Mouse (Mus musculus): ENCODE results near the gene Carns1. TPM values are rescaled to one million over a fixed set of nuclear protein-coding genes. Genes with fewer than 3 reads are reported as not detected.
A peak's percentile ranks its signal among the peaks of the same experiment; 100 is the strongest.

The Carns1 gene
- polyA plus RNA-seq, 1 experiment, result 21.4 TPM

DNA sequence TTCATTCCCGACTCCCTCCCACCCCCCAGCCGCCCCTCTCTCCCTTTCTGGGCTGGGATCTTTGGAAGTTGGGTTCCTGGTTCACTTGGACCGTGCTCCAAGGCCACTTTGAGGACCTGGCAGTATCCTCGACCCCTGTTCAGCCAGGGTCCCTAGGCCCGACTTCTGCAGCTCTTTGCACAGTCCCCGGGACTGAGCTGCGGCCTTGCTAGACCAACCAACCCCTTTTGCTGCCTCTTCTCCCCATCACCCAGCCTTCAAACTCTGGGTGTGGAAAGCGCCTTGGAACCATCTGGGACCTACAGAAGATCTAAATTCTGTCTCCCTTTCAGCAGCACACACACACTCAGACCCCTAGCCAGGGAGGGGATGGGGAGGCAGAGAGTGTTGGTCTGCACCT is 26.5 kb downstream of the Carns1 start:
- H3K4me1 ChIP-seq (ENCODE audit: control insufficient read depth, insufficient read depth, low read length), result peaks cover 7% of the 10 kb centered on the region
- TF ChIP-seq POLR2A (IDR thresholded peaks at IDR 0.05; ENCODE audit: extremely low read depth, insufficient read depth, low read length) (no peak), CTCF (IDR thresholded peaks at IDR 0.05; ENCODE audit: extremely low read depth, insufficient read depth, low read length) (no peak)
- H3K4me3 ChIP-seq (ENCODE audit: insufficient read depth, low read length), result peak overlapping the region; percentile 83
- peak overlapping the region; percentile 69 for H3K27ac ChIP-seq (ENCODE audit: insufficient read depth, low read length)

DNA sequence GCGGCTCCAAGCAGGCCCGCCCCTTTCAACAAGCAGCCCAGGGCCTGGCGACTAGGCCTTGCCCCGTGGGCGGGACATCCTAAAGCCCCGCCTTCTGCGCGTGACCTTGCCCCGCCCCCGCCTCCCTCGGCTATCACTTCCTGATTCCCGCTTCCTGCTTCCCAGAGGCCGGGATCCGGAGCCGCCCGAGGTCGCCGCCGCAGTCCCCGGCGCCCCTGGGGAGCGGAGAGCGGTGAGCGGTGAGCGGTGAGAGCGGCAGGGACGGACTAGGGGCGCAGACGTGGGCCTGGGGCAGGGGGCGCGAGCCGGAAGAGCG is 26.8 kb downstream of the Carns1 start, which contains the start of gene Coro1b:
TSS of gene Coro1b (plus strand) at position 129 of the 316 bp plus-strand sequence.
- TF ChIP-seq CTCF (IDR thresholded peaks at IDR 0.05; ENCODE audit: extremely low read depth, insufficient read depth, low read length) (no peak), POLR2A (IDR thresholded peaks at IDR 0.05; ENCODE audit: extremely low read depth, insufficient read depth, low read length) (peak; percentile 64; the same call in 1 of the 2 replicates)
- H3K4me3 ChIP-seq (ENCODE audit: insufficient read depth, low read length), result peak within 1 kb of the TSS; percentile 83
- peaks cover 7% of the 10 kb centered on the region for H3K4me1 ChIP-seq (ENCODE audit: control insufficient read depth, insufficient read depth, low read length)
- peak within 1 kb of the TSS; percentile 69 for H3K27ac ChIP-seq (ENCODE audit: insufficient read depth, low read length)

DNA sequence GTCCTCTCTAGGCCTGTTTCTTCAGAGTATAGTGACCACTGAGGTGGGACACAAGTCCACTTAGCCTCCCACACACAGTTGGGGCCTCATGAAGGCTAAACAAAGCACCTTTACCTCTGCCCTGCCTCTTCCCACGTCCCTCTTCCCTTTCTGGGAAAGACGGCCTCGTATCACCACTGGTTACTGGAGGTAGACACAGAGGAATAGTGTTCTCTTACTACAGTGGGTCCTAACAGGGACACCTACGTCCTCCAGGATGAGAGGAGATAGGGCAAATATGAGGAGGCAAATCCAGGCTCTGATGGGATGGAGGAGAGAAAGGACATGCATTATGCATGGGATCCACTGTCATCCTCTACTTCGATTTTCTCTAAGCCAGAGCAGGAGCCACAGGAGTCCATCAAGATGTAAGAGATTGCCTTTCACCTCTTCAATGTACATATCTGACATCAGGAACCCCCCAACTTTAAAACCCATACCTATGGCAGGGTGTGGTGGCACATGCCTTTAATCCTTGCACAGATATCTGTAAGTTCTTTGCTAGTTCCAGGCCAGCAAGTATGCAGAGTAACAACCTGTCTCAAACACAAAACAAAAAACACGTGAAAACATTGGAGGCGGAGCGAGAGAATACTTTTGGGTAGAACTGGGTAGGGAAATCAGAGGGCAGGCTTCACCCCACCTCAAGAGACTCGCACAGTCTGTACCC is 27.3 kb downstream of the Carns1 start:
- TF ChIP-seq CTCF (IDR thresholded peaks at IDR 0.05; ENCODE audit: extremely low read depth, insufficient read depth, low read length) (no peak), POLR2A (IDR thresholded peaks at IDR 0.05; ENCODE audit: extremely low read depth, insufficient read depth, low read length) (no peak)
- peak overlapping the region; percentile 83 for H3K4me3 ChIP-seq (ENCODE audit: insufficient read depth, low read length)
- H3K27ac ChIP-seq (ENCODE audit: insufficient read depth, low read length), result 0 out of 2 replicates have a peak overlapping the region, but pooled peaks have one; percentile 44
- H3K4me1 ChIP-seq (ENCODE audit: control insufficient read depth, insufficient read depth, low read length), result peaks cover 7% of the 10 kb centered on the region

DNA sequence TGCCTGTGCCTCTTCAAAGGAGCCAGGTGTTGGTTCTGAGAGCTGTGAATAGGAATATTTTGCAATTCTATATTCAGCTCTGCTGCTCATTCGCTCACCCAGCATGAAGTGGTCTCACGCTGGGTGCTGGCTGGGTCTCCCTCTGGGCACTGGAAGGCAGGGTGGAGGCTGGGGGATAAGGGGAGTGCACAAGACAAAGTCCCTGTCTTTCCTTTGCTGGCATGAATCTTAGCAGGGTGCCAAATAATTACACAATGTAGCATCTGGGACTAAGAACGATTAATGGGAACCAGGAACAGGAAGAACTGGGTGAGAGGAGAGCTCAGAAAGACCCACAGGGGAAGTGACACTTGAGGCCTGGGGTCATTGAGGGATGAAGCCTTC is 28.3 kb downstream of the Carns1 start:
- H3K4me3 ChIP-seq (ENCODE audit: insufficient read depth, low read length), result no peak overlapping the region

DNA sequence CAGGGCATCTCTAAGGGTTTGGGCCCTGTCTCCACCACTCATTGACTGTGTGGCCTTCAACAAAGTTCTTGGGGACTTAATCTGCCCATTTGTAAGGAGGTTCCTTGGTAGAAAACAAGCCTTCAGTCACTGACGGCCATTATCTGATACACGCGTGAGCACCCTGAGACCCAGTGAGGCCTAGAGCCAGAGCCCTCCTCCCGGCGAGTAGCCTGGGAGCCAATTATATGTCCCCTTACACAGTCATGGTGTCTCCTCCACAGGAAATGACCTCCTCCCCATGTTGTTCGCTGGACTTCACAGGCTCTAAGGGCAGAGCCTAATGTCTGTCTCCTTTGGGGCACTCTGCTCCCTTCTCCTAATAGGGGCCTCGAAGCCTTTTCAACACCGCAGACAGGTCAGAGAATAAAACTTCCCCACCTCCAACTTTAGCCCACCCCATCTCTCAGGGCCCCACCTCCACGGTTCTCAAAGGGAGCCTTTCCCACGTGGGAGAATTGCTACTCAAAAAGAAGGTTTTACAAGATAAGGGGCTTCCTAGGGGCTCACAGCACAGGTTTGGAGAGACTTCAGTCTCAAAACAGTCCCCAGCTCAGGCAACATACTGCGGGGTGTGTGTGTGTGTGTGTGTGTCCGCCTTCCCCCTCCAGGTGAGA is 28.8 kb downstream of the Carns1 start:
- Histone ChIP-seq H3K27ac (ENCODE audit: insufficient read depth, low read length) (no peak overlapping the region), H3K4me1 (ENCODE audit: control insufficient read depth, insufficient read depth, low read length) (peaks cover 7% of the 10 kb centered on the region), H3K4me3 (ENCODE audit: insufficient read depth, low read length) (no peak overlapping the region)
- no peak for TF ChIP-seq POLR2A (IDR thresholded peaks at IDR 0.05; ENCODE audit: extremely low read depth, insufficient read depth, low read length)
- TF ChIP-seq CTCF (IDR thresholded peaks at IDR 0.05; ENCODE audit: extremely low read depth, insufficient read depth, low read length), result no peak

More for the DNA sequence above, 28.3 kb downstream of the Carns1 start:
- TF ChIP-seq CTCF (IDR thresholded peaks at IDR 0.05; ENCODE audit: extremely low read depth, insufficient read depth, low read length) (no peak), POLR2A (IDR thresholded peaks at IDR 0.05; ENCODE audit: extremely low read depth, insufficient read depth, low read length) (no peak)
- Histone ChIP-seq H3K27ac (ENCODE audit: insufficient read depth, low read length) (peak overlapping the region; percentile 10; the same call in 1 of the 2 replicates), H3K4me1 (ENCODE audit: control insufficient read depth, insufficient read depth, low read length) (peaks cover 7% of the 10 kb centered on the region)

DNA sequence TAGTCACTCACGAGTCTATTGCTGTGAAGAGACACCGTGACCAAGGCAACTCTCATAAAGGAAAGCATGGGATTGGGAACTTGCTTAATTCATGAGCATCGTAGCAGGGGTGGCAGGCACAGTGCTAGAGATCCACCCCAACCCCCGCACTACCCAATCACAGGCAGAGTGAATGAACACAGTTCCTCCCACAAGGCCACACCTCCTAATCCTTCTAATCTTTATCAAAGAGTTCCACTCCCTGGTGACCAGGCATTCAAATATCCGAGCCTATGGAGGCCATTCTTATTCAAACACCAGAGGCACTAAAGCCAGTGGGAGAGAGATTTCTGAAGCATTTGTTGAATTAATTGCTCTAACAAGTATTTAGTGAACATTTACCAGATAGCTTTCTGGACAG is 29.3 kb downstream of the Carns1 start:
- no peak overlapping the region for H3K4me3 ChIP-seq (ENCODE audit: insufficient read depth, low read length)
- no peak overlapping the region for H3K27ac ChIP-seq (ENCODE audit: insufficient read depth, low read length)
- H3K4me1 ChIP-seq (ENCODE audit: control insufficient read depth, insufficient read depth, low read length), result peaks cover 7% of the 10 kb centered on the region
- TF ChIP-seq POLR2A (IDR thresholded peaks at IDR 0.05; ENCODE audit: extremely low read depth, insufficient read depth, low read length), result no peak
- TF ChIP-seq CTCF (IDR thresholded peaks at IDR 0.05; ENCODE audit: extremely low read depth, insufficient read depth, low read length), result no peak

DNA sequence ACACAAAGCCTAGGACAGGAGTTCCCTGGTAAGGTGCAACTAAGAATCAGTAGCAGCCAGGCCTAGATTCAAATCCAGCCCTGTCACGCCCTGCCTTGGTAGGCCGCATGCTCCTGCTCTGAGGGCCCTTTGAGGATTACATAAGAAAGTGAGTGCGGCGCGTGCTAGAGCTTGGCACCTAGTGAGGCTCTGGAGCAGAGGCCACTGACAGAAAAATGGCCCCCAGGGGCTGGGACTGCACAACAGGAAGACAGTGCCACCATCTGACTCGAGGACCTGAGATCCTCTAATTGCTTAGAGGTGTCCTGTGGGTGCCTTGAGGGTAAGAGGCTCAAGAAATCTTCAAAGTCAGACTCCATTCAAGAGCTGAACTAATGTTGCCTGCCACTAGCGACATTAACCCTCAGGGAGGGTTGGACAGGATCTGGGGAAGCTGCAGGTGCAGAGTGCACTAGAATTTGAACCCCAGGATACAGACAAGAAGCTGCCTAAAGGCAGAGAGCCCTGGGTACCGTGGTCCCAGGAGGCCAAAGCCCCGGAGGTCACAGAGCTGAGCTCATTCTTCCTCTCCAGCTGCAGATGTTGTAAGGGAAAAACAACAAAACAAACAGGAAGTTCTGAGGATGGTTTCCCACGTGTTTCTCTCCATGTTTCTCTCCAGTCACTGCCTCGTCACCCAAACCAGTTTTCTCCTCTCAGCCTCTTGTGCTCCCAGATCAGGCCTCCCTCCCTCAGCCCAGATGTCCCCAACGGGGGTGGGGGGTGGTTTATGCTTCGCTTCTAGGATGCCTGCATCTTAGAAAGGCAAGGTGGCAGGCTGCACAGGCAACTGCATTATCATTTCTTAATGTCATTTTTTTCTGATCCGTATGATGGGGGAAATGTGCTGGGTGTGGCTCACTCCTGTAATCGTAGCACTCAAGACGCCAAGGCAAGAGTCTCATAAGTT is 30.5 kb downstream of the Carns1 start:
- H3K27ac ChIP-seq (ENCODE audit: insufficient read depth, low read length), result no peak overlapping the region
- TF ChIP-seq CTCF (IDR thresholded peaks at IDR 0.05; ENCODE audit: extremely low read depth, insufficient read depth, low read length), result no peak
- no peak for TF ChIP-seq POLR2A (IDR thresholded peaks at IDR 0.05; ENCODE audit: extremely low read depth, insufficient read depth, low read length)
- peaks cover 7% of the 10 kb centered on the region for H3K4me1 ChIP-seq (ENCODE audit: control insufficient read depth, insufficient read depth, low read length)
- H3K4me3 ChIP-seq (ENCODE audit: insufficient read depth, low read length), result no peak overlapping the region

DNA sequence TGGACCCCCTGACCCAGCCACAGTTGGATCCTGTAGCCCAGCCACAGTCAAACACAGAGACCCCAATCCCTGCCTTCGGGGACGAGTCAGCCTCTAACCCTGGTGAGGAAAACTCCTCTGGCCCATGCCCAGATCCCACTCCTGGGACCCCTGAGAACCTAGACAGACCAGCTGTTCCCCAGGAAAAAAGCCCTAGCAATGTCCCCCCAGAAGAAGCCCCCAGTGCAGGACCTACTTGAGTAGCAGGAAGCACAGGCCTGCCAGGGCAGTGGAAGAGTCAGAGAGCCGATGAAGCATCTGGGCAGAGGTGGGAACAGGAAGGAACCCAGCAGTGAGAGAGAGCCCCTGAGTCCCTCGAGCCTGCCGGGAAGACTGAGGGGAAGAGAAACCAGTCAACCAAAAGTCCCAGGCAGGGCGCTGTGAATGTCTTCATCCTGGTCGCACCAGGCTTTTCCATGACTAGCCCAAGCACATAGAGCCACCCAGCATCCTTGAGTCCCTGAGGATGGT is 31.5 kb downstream of the Carns1 start, which contains the start of gene Cabp4:
TSS of gene Cabp4 (minus strand) at position 275 of the 510 bp plus-strand sequence.
- no peak within 1 kb of the TSS for H3K27ac ChIP-seq (ENCODE audit: insufficient read depth, low read length)
- peaks cover 7% of the 10 kb centered on the region for H3K4me1 ChIP-seq (ENCODE audit: control insufficient read depth, insufficient read depth, low read length)
- H3K4me3 ChIP-seq (ENCODE audit: insufficient read depth, low read length), result no peak within 1 kb of the TSS
- TF ChIP-seq CTCF (IDR thresholded peaks at IDR 0.05; ENCODE audit: extremely low read depth, insufficient read depth, low read length) (no peak), POLR2A (IDR thresholded peaks at IDR 0.05; ENCODE audit: extremely low read depth, insufficient read depth, low read length) (no peak)
